Mouse (Mus musculus) layer of hippocampus, postnatal 14 days (tissue): ENCODE results near the gene Matk. TPM values are rescaled to one million over a fixed set of nuclear protein-coding genes. Genes with fewer than 3 reads are reported as not detected.

Source experiments
- DNase-seq, 2 experiments: peaks; one replicate each; pipeline ENCODE4 v3.0.0; 2021 to 2022; ENCODE audit warnings: low spot score in 2 of 2, mixed read lengths in 1 of 2
- microRNA-seq, 2 experiments: library from miRNA; unstranded; fragments of <30 nt; microRNA quantifications; one replicate each; pipeline ENCODE4 v1.2.0; 2021
- total RNA-seq, 2 experiments: library from RNA; stranded (reverse); gene quantifications; 2 replicates each; pipeline ENCODE4 v1.2.3; 2021

Gene Matk
- total RNA-seq, 2 experiments from 2014 or later, result 246 to 268 TPM

- DNase-seq, result no peak
These were observed 47.7 kb downstream of the Matk start for GRCm38 (mm10) chr10:81300352-81300907.

- DNase-seq, result no peak
These were observed 48.6 kb downstream of the Matk start for GRCm38 (mm10) chr10:81301321-81301720.

GRCm38 (mm10) chr10:81302288-81302687 lies 49.6 kb downstream of the Matk start:
- no peak for DNase-seq

GRCm38 (mm10) chr10:81302781-81303218 lies 50.1 kb downstream of the Matk start:
- DNase-seq, result no peak

GRCm38 (mm10) chr10:81303258-81303657 lies 50.5 kb downstream of the Matk start:
- no peak for DNase-seq

- no peak for DNase-seq
These were observed 51.0 kb downstream of the Matk start for GRCm38 (mm10) chr10:81303761-81304160.

- DNase-seq, result no peak
These were observed 52.0 kb downstream of the Matk start for GRCm38 (mm10) chr10:81304597-81305238.

GRCm38 (mm10) chr10:81305663-81306062 lies 52.9 kb downstream of the Matk start:
- no peak for DNase-seq

- no peak for DNase-seq
These were observed 53.5 kb downstream of the Matk start for GRCm38 (mm10) chr10:81306173-81306668.

- no peak for DNase-seq
These were observed 54.3 kb downstream of the Matk start for GRCm38 (mm10) chr10:81306837-81307682.

- no peak for DNase-seq
These were observed 56.8 kb downstream of the Matk start for GRCm38 (mm10) chr10:81309571-81309970.

Small RNA genes lying within 50 kb of the gene (microRNA-seq; reads per million reads assigned to microRNA genes)
- 52.5 to 74.2 reads per million in 2 experiments for gene Mir3057

Other genes with a start within 250 kb of the Matk start
- 100 to 1,000 TPM; 170 to 173 TPM for gene Gng7, start 238.0 kb upstream of the Matk start, total RNA-seq
- gene Diras1, start 227.3 kb upstream of the Matk start, total RNA-seq, result 100 to 1,000 TPM; 100 to 105 TPM
- 10 to 100 TPM; 63.9 to 70.2 TPM for gene Slc39a3, start 215.5 kb upstream of the Matk start, total RNA-seq
- 100 to 1,000 TPM; 169 to 174 TPM for gene Sgta, start 192.8 kb upstream of the Matk start, total RNA-seq
- gene Thop1, start 182.9 kb upstream of the Matk start, total RNA-seq, result 10 to 100 TPM; 52.6 TPM
- under 1 TPM; 0.17 to 0.46 TPM for gene Creb3l3, start 154.1 kb upstream of the Matk start, total RNA-seq
- 100 to 1,000 TPM; 132 to 134 TPM for gene Map2k2, start 147.0 kb upstream of the Matk start, total RNA-seq
- gene Zbtb7a, start 117.7 kb upstream of the Matk start, total RNA-seq, result 10 to 100 TPM; 61.6 to 63.6 TPM
- 10 to 100 TPM; 25.9 to 28.1 TPM for gene Pias4, start 85.0 kb upstream of the Matk start, total RNA-seq
- gene Eef2, start 76.3 kb upstream of the Matk start, total RNA-seq, result 1,000 to 10,000 TPM; 1,016 to 1,032 TPM
- 10 to 100 TPM; 59.7 to 60.4 TPM for gene Dapk3, start 69.9 kb upstream of the Matk start, total RNA-seq
- not detected for gene 4930442H23Rik, start 69.1 kb upstream of the Matk start, total RNA-seq
- under 1 TPM in 1 of 2 experiments, not detected in 1; 0.26 TPM for gene Nmrk2, start 50.9 kb upstream of the Matk start, total RNA-seq
- gene Atcay, start 22.1 kb upstream of the Matk start, total RNA-seq, result 100 to 1,000 TPM; 149 to 157 TPM
- 10 to 100 TPM; 58.8 to 63.0 TPM for gene Zfr2, start 19.8 kb upstream of the Matk start, total RNA-seq
- 10 to 100 TPM; 36.5 to 50.4 TPM for gene Mrpl54, start 14.0 kb downstream of the Matk start, total RNA-seq
- gene Apba3, start 14.0 kb downstream of the Matk start, total RNA-seq, result 10 to 100 TPM; 39.9 to 41.8 TPM
- 1 to 10 TPM; 1.6 to 2.5 TPM for gene Tjp3, start 38.6 kb downstream of the Matk start, total RNA-seq
- gene Pip5k1c, start 40.0 kb downstream of the Matk start, total RNA-seq, result 100 to 1,000 TPM; 330 to 352 TPM
- gene Cactin, start 68.2 kb downstream of the Matk start, total RNA-seq, result 10 to 100 TPM; 22.4 to 25.8 TPM
- gene Tbxa2r, start 75.8 kb downstream of the Matk start, total RNA-seq, result 1 to 10 TPM; 1.8 to 2.2 TPM
- gene Gipc3, start 90.3 kb downstream of the Matk start, total RNA-seq, result 1 to 10 TPM; 1.4 to 1.5 TPM
- gene Hmg20b, start 97.5 kb downstream of the Matk start, total RNA-seq, result 10 to 100 TPM; 24.0 to 40.0 TPM
- gene Mfsd12, start 104.6 kb downstream of the Matk start, total RNA-seq, result 10 to 100 TPM; 40.8 to 45.8 TPM
- gene 4930404N11Rik, start 112.9 kb downstream of the Matk start, total RNA-seq, result 1 to 10 TPM in 1 of 2 experiments, under 1 TPM in 1; 0.92 to 1.0 TPM
- 10 to 100 TPM; 68.6 to 73.2 TPM for gene Fzr1, start 125.6 kb downstream of the Matk start, total RNA-seq
- gene Dohh, start 131.5 kb downstream of the Matk start, total RNA-seq, result 10 to 100 TPM; 73.7 to 74.3 TPM
- gene Gm48551, start 131.5 kb downstream of the Matk start, total RNA-seq, result 1 to 10 TPM; 3.1 to 4.5 TPM
- gene Gm48552, start 136.1 kb downstream of the Matk start, total RNA-seq, result 1 to 10 TPM; 2.8 to 5.4 TPM
- gene Smim24, start 140.1 kb downstream of the Matk start, total RNA-seq, result 1 to 10 TPM; 1.1 to 1.5 TPM
- gene Nfic, start 202.7 kb downstream of the Matk start, total RNA-seq, result 10 to 100 TPM; 66.7 to 70.9 TPM
- 100 to 1,000 TPM; 266 to 272 TPM for gene Celf5, start 229.8 kb downstream of the Matk start, total RNA-seq
- gene Ncln, start 243.5 kb downstream of the Matk start, total RNA-seq, result 10 to 100 TPM; 79.7 to 95.2 TPM
- gene S1pr4, start 247.2 kb downstream of the Matk start, total RNA-seq, result under 1 TPM; 0.39 to 0.57 TPM